Mouse (Mus musculus) telencephalon, adult 2 months (tissue): ENCODE measurements around the gene Klrc3.
"Not testable (repeated sequence)": the region's sequence is repeated elsewhere in the genome, so short reads cannot be mapped to it uniquely, and the experiment has no call there.

Experiments used
- DNase-seq: peaks from one replicate; pipeline ENCODE4 v3.0.0-alpha.2; 2011; ENCODE audit warnings: low read depth, low spot score

The Klrc3 gene

GRCm38 (mm10) chr6:129643237-129643636, at the start of gene Klrc3:
Klrc3 (minus strand) TSS chr6:129643337.
- DNase-seq: not testable (repeated sequence)

GRCm38 (mm10) chr6:129691436-129691835, 48.3 kb upstream of the Klrc3 start:
- DNase-seq: not testable (repeated sequence)

GRCm38 (mm10) chr6:129680379-129680778, 37.2 kb upstream of the Klrc3 start:
- no peak for DNase-seq

GRCm38 (mm10) chr6:129678873-129679272, 35.7 kb upstream of the Klrc3 start, which contains the start of gene Klrc1:
Klrc1 (minus strand) TSS chr6:129678973.
- DNase-seq: no peak

GRCm38 (mm10) chr6:129661301-129661700, 18.2 kb upstream of the Klrc3 start:
- not testable (repeated sequence) for DNase-seq

GRCm38 (mm10) chr6:129660589-129660988, 17.5 kb upstream of the Klrc3 start, which contains the start of gene Klrc2:
Klrc2 (minus strand) TSS chr6:129660689.
- DNase-seq: not testable (repeated sequence)

GRCm38 (mm10) chr6:129644054-129644453, 917 bp upstream of the Klrc3 start:
- not testable (repeated sequence) for DNase-seq

- DNase-seq: not testable (repeated sequence)
These were observed 12.1 kb downstream of the Klrc3 start for GRCm38 (mm10) chr6:129631046-129631445.

- no peak for DNase-seq
These were observed 19.4 kb downstream of the Klrc3 start, which contains the start of gene Klrk1 for GRCm38 (mm10) chr6:129623735-129624134. Klrk1 (minus strand) TSS chr6:129623864.

- no peak for DNase-seq
These were observed 34.8 kb downstream of the Klrc3 start for GRCm38 (mm10) chr6:129608372-129608771.

- no peak for DNase-seq
These were observed 51.6 kb downstream of the Klrc3 start, which contains the start of gene Klrd1 for GRCm38 (mm10) chr6:129591508-129591907. Klrd1 (plus strand) TSS chr6:129591782.
